Mouse (Mus musculus) left cerebral cortex, adult 11 months (tissue): Measurements from ENCODE around the gene Gprc5b.

Experiments
- DNase-seq: peaks from one replicate; pipeline ENCODE4 v3.0.0; 2022; ENCODE audit warnings: low spot score

Gene Gprc5b

GRCm38 (mm10) chr7:118995007-118995406 lies at the start of gene Gprc5b:
Gprc5b (minus strand) TSS chr7:118995211.
- DNase-seq = no peak

GRCm38 (mm10) chr7:119041502-119041901 lies 46.5 kb upstream of the Gprc5b start:
- no peak for DNase-seq

GRCm38 (mm10) chr7:119037581-119037980 lies 42.6 kb upstream of the Gprc5b start:
- DNase-seq = no peak

GRCm38 (mm10) chr7:119034243-119034961 lies 39.4 kb upstream of the Gprc5b start:
- DNase-seq = no peak

- DNase-seq = peak; percentile 32
These were observed 28.4 kb upstream of the Gprc5b start for GRCm38 (mm10) chr7:119023394-119023921.

GRCm38 (mm10) chr7:119022238-119023156 lies 27.5 kb upstream of the Gprc5b start:
- no peak for DNase-seq

GRCm38 (mm10) chr7:119019537-119019936 lies 24.5 kb upstream of the Gprc5b start:
- DNase-seq = no peak

- no peak for DNase-seq
These were observed 20.7 kb upstream of the Gprc5b start for GRCm38 (mm10) chr7:119015736-119016135.

- no peak for DNase-seq
These were observed 16.0 kb upstream of the Gprc5b start for GRCm38 (mm10) chr7:119010854-119011529.

- DNase-seq = no peak
These were observed 7.5 kb upstream of the Gprc5b start for GRCm38 (mm10) chr7:119002501-119002900.

GRCm38 (mm10) chr7:119001965-119002364 lies 7.0 kb upstream of the Gprc5b start:
- no peak for DNase-seq

- DNase-seq = no peak
These were observed 4.8 kb upstream of the Gprc5b start for GRCm38 (mm10) chr7:118999857-119000256.

- peak; percentile 82 for DNase-seq
These were observed 1.3 kb upstream of the Gprc5b start for GRCm38 (mm10) chr7:118996137-118996837.

GRCm38 (mm10) chr7:118995671-118996070 lies 660 bp upstream of the Gprc5b start:
- DNase-seq = no peak

- no peak for DNase-seq
These were observed 674 bp downstream of the Gprc5b start for GRCm38 (mm10) chr7:118994231-118994842.

- DNase-seq = no peak
These were observed 1.3 kb downstream of the Gprc5b start for GRCm38 (mm10) chr7:118993597-118994230.

GRCm38 (mm10) chr7:118992623-118993405 lies 2.2 kb downstream of the Gprc5b start:
- DNase-seq = no peak

- no peak for DNase-seq
These were observed 2.9 kb downstream of the Gprc5b start for GRCm38 (mm10) chr7:118992080-118992560.

- DNase-seq = no peak
These were observed 3.6 kb downstream of the Gprc5b start for GRCm38 (mm10) chr7:118991341-118991884.
